Mouse (Mus musculus): ENCODE data around the gene Cbfb. TPM values are rescaled to one million over a fixed set of nuclear protein-coding genes. Genes with fewer than 3 reads are reported as not detected.

Gene Cbfb
- polyA plus RNA-seq, 1 experiment from 2014 or later: 52.9 TPM

DNA sequence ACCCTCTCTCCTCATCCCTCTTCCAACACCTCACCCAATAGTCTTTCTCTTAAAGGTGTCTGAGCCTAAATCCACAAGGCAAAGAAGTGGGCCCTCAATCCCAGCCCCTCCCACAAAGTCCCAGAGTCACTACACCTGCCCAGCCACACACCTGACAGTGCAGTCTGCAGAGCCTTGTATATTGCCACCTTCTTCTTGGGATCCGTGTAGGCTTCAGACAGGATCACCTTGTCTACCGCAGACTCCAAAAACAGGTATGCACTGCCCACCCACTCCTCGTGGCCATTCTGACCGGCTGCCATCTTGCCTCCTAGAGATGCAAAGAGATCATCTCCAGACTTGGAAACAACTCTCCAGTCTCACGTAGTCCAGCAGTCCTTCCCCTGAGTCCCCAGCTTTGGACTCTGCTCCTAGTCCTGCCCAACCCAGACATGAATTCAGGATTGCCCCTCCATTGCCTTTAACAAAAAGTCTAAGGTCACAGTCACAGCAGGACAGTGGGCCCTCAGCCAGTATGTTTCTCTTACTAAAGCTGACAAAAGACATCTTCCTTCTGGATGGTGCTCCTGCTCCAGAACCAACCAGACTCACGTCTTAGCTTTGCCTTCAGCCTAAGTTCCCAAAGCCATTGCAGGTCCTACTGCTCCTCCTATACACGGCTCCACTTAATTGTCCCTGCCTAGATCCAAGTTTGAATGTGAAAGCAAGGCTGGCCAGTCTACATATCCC lies 90.1 kb downstream of the Cbfb start:
- 65% methylated on average over 7 of the region's 7 CpGs for WGBS
- Histone ChIP-seq H3K27ac (replicated peaks in 1 of 2; ENCODE audit: control insufficient read depth in 1 of 2, insufficient read depth in 1 of 2, low read depth in 2 of 2, low read length in 2 of 2) (no peak overlapping the region), H3K36me3 (ENCODE audit: control insufficient read depth, insufficient read depth, low read length) (no peaks in the 10 kb centered on the region), H3K9me3 (ENCODE audit: control insufficient read depth, low read length) (0 out of 2 replicates have a peak, but pooled peaks cover 3% of the 10 kb centered on the region), H3K27me3 (ENCODE audit: control insufficient read depth, insufficient read depth, low read length) (peaks cover 29% of the 10 kb centered on the region), H3K9ac (ENCODE audit: low read length) (no peak overlapping the region), H3K4me2 (ENCODE audit: low read length) (no peak overlapping the region), H3K4me3 (ENCODE audit: control insufficient read depth in 1 of 2, insufficient read depth in 1 of 2, low read depth in 1 of 2, low read length in 2 of 2) (no peak overlapping the region), H3K4me1 (ENCODE audit: control insufficient read depth in 2 of 2, insufficient read depth in 2 of 2, low read length in 2 of 2) (peaks cover 2 to 27% of the 10 kb centered on the region in 2 experiments; a peak in 3 of 4 replicates)
- ATAC-seq (ENCODE audit: insufficient number of reproducible peaks, insufficient read depth, low FRiP score, low read depth): no peak

DNA sequence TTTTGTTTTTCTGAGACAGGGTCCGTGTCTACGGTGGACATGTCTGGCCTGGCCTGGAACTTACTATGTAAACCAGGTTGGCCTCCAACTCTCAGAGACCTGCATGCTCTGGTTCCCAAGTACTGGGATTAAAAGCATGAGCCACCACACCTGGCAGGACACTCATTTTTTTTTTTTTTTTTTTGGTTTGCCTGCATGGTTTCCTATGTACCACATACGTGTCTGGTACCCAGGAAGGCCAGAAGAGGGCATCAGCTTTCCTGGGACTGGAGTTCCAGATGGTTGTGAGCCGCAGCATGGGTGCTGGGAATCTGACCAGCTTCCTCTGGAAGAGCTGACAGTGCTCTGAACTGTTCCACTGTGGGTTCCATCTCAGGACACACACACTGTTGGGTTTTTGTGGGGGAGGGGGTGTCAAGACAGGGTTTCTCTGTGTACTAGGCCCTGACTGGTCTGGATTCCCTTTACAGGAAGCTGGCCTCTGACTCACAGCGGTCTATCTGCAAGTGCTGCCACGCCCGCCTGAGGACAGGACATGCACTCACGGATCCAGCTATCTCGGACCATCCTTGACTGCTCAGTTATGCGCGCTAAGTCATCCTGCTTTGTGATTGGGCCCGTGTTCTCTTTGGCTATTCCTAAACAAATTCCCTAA lies 91.0 kb downstream of the Cbfb start:
- Histone ChIP-seq H3K27ac (replicated peaks in 1 of 2; ENCODE audit: control insufficient read depth in 1 of 2, insufficient read depth in 1 of 2, low read depth in 2 of 2, low read length in 2 of 2) (no peak overlapping the region), H3K4me2 (ENCODE audit: low read length) (no peak overlapping the region), H3K4me3 (ENCODE audit: control insufficient read depth in 1 of 2, insufficient read depth in 1 of 2, low read depth in 1 of 2, low read length in 2 of 2) (no peak overlapping the region), H3K4me1 (ENCODE audit: control insufficient read depth in 2 of 2, insufficient read depth in 2 of 2, low read length in 2 of 2) (peaks cover 2 to 27% of the 10 kb centered on the region in 2 experiments; a peak in 3 of 4 replicates), H3K27me3 (ENCODE audit: control insufficient read depth, insufficient read depth, low read length) (peaks cover 30% of the 10 kb centered on the region), H3K36me3 (ENCODE audit: control insufficient read depth, insufficient read depth, low read length) (no peaks in the 10 kb centered on the region), H3K9ac (ENCODE audit: low read length) (no peak overlapping the region), H3K9me3 (ENCODE audit: control insufficient read depth, low read length) (0 out of 2 replicates have a peak, but pooled peaks cover 3% of the 10 kb centered on the region)
- ATAC-seq (ENCODE audit: insufficient number of reproducible peaks, insufficient read depth, low FRiP score, low read depth): no peak
- WGBS: 79% methylated on average over 12 of the region's 12 CpGs

DNA sequence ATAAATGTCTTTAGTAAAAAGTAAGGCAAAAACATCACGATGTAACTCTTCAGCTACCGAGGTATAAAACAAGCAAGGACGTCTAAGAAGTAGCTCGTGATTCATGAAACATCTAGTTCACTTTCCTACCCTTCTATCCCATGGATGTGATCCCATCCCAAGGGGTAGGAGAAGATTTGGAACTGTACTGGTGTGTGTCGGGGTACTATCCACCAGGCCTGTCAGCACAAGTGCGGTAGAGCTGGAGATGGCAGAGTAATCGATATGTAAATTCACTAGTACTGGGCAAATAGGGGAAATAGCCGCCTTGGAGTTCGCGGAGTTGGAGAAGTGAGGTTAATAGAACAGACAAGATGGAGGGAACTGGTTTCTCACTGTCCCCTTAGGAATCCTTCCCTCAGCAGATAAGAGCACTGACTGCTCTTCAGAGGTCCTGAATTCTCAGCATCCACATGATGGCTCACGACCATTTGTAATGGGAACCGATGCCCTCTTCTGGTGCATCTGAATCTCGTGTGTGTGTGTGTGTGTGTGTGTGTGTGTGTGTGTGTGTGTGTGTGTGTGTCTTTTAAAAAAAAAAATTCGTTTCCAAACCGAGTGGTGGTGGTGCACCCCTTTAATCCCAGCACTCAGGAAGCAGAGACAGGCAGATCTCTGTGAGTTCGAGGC lies 92.9 kb downstream of the Cbfb start:
- Histone ChIP-seq H3K4me3 (ENCODE audit: control insufficient read depth in 1 of 2, insufficient read depth in 1 of 2, low read depth in 1 of 2, low read length in 2 of 2) (peak overlapping the region in 1 of 2 experiments; percentile 59; a peak in 1 of 4 replicates), H3K9me3 (ENCODE audit: control insufficient read depth, low read length) (0 out of 2 replicates have a peak, but pooled peaks cover 3% of the 10 kb centered on the region), H3K27me3 (ENCODE audit: control insufficient read depth, insufficient read depth, low read length) (peaks cover 38% of the 10 kb centered on the region), H3K27ac (replicated peaks in 1 of 2; ENCODE audit: control insufficient read depth in 1 of 2, insufficient read depth in 1 of 2, low read depth in 2 of 2, low read length in 2 of 2) (no peak overlapping the region), H3K9ac (ENCODE audit: low read length) (no peak overlapping the region), H3K4me1 (ENCODE audit: control insufficient read depth in 2 of 2, insufficient read depth in 2 of 2, low read length in 2 of 2) (peaks cover 4 to 31% of the 10 kb centered on the region in 2 experiments; a peak in 3 of 4 replicates), H3K4me2 (ENCODE audit: low read length) (peak overlapping the region; percentile 95), H3K36me3 (ENCODE audit: control insufficient read depth, insufficient read depth, low read length) (no peaks in the 10 kb centered on the region)
- no peak for ATAC-seq (ENCODE audit: insufficient number of reproducible peaks, insufficient read depth, low FRiP score, low read depth)
- WGBS: 40% methylated on average over 16 of the region's 16 CpGs

DNA sequence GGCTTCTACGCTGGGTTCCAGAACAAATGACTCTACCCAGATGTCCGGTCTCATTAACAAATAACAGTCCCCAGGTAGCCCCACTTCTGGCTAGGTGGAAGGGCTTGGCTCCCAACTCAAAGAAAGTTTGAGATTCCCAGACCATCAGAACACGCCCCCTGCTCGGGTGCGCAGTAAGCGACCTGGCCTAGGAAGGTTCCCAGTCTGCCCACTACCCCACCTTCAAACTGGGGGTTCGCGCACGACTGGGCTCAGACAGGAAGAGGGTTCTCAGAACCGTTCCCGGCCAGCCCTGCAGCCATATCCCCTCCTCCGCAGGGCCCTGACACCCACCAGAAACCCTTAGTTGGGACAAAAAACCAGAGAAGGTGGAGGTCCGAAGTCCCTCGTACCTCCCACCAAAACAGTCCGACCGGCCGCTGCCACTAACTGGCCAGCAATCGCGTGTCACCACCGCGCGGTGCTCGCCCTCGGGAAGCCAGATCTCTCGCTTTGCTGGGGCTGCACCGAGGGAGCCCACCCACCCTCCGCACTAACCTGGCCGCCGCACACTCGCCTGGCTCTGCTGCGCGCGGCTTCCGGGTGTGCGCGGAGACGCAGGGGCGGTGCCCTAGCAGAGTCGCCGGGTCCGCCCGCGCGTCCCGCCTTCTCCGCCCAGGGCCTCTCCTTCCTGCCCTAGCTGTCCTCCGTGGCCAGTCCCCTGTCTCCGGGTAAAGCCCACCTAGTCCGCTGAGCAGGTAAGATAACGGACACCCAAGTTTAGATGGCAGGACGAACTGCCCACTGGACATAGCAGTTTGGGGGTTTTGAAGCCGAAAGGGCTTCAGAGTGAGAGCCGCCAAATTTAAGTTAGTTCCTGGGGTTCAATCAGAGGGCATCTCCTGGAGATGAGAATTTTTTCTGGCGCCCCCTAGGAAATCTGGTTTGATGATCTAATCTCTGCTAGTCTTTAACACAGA lies 93.8 kb downstream of the Cbfb start, which contains the start of the genes Tradd and Fbxl8:
Tradd (minus strand) TSS at position 586 of the 959 bp plus-strand sequence.
Fbxl8 (plus strand) TSS at position 625 of the 959 bp plus-strand sequence.
- Histone ChIP-seq H3K4me1 (ENCODE audit: control insufficient read depth in 2 of 2, insufficient read depth in 2 of 2, low read length in 2 of 2) (peaks cover 8 to 30% of the 10 kb centered on the region in 2 experiments; a peak in 3 of 4 replicates), H3K27me3 (ENCODE audit: control insufficient read depth, insufficient read depth, low read length) (peaks cover 41% of the 10 kb centered on the region), H3K4me3 (ENCODE audit: control insufficient read depth in 1 of 2, insufficient read depth in 1 of 2, low read depth in 1 of 2, low read length in 2 of 2) (peak within 1 kb of the TSS; percentile 59 to 76), H3K9me3 (ENCODE audit: control insufficient read depth, low read length) (0 out of 2 replicates have a peak, but pooled peaks cover 3% of the 10 kb centered on the region), H3K27ac (replicated peaks in 1 of 2; ENCODE audit: control insufficient read depth in 1 of 2, insufficient read depth in 1 of 2, low read depth in 2 of 2, low read length in 2 of 2) (no peak within 1 kb of the TSS), H3K4me2 (ENCODE audit: low read length) (peak within 1 kb of the TSS; percentile 95), H3K9ac (ENCODE audit: low read length) (peak within 1 kb of the TSS; percentile 80), H3K36me3 (ENCODE audit: control insufficient read depth, insufficient read depth, low read length) (no peaks in the 10 kb centered on the region)
- 2% methylated on average over 54 of the region's 54 CpGs for WGBS
- ATAC-seq (ENCODE audit: insufficient number of reproducible peaks, insufficient read depth, low FRiP score, low read depth): peak; percentile 76

DNA sequence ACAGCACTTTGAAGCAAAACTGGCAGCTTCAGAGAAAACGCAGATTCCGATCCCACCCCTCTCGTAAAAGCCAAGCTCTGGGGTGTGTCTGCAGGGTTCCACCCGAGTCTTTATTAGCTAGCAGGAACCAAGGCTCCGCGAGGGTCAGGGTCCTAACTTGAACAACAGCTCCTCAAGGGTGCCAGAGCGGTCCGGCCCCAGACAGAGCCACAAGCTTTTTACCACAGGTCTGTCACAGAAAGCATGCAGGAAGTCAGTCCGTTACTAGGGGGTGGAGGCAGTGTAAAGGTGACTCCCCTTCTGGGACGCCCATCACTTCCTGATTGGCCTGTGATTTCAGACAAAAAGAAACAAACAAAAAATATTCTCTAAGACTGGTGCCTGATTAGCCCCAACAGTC lies 94.7 kb downstream of the Cbfb start:
- peaks cover 13 to 30% of the 10 kb centered on the region in 2 experiments; a peak in 3 of 4 replicates for H3K4me1 ChIP-seq (ENCODE audit: control insufficient read depth in 2 of 2, insufficient read depth in 2 of 2, low read length in 2 of 2)
- H3K36me3 ChIP-seq (ENCODE audit: control insufficient read depth, insufficient read depth, low read length): no peaks in the 10 kb centered on the region
- 12% methylated on average over 10 of the region's 10 CpGs for WGBS
- peak overlapping the region; percentile 59 to 76 for H3K4me3 ChIP-seq (ENCODE audit: control insufficient read depth in 1 of 2, insufficient read depth in 1 of 2, low read depth in 1 of 2, low read length in 2 of 2)
- H3K9ac ChIP-seq (ENCODE audit: low read length): peak overlapping the region; percentile 80
- peak overlapping the region; percentile 95 for H3K4me2 ChIP-seq (ENCODE audit: low read length)
- H3K27ac ChIP-seq (replicated peaks in 1 of 2; ENCODE audit: control insufficient read depth in 1 of 2, insufficient read depth in 1 of 2, low read depth in 2 of 2, low read length in 2 of 2): no peak overlapping the region
- H3K27me3 ChIP-seq (ENCODE audit: control insufficient read depth, insufficient read depth, low read length): peaks cover 46% of the 10 kb centered on the region
- ATAC-seq (ENCODE audit: insufficient number of reproducible peaks, insufficient read depth, low FRiP score, low read depth): no peak
- 0 out of 2 replicates have a peak, but pooled peaks cover 3% of the 10 kb centered on the region for H3K9me3 ChIP-seq (ENCODE audit: control insufficient read depth, low read length)

DNA sequence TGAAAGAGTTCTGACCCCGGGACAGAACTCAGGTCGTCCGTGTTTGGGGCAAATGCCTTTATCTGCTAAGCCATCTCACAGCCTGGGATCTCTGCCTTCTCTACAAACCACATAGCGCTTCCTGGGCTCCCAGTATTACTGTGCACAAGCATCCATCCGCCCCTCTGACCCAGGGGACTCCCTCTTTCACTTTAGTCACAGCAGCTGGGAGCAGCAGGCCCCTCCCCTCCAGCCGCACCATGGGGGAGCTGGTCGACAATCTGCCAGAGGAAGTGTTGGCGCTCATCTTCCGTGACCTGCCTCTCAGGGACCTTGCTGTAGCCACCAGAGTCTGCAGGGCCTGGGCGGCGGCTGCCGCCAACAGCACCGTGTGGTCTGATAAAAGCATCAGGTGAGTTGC lies 96.3 kb downstream of the Cbfb start:
- 44% methylated on average over 13 of the region's 13 CpGs for WGBS
- Histone ChIP-seq H3K4me2 (ENCODE audit: low read length) (no peak overlapping the region), H3K9ac (ENCODE audit: low read length) (no peak overlapping the region), H3K4me3 (ENCODE audit: control insufficient read depth in 1 of 2, insufficient read depth in 1 of 2, low read depth in 1 of 2, low read length in 2 of 2) (no peak overlapping the region), H3K4me1 (ENCODE audit: control insufficient read depth in 2 of 2, insufficient read depth in 2 of 2, low read length in 2 of 2) (peaks cover 13 to 33% of the 10 kb centered on the region in 2 experiments; a peak in 3 of 4 replicates), H3K36me3 (ENCODE audit: control insufficient read depth, insufficient read depth, low read length) (no peaks in the 10 kb centered on the region), H3K9me3 (ENCODE audit: control insufficient read depth, low read length) (no peaks in the 10 kb centered on the region), H3K27ac (replicated peaks in 1 of 2; ENCODE audit: control insufficient read depth in 1 of 2, insufficient read depth in 1 of 2, low read depth in 2 of 2, low read length in 2 of 2) (no peak overlapping the region), H3K27me3 (ENCODE audit: control insufficient read depth, insufficient read depth, low read length) (peaks cover 56% of the 10 kb centered on the region)
- ATAC-seq (ENCODE audit: insufficient number of reproducible peaks, insufficient read depth, low FRiP score, low read depth): no peak

Measured in heart, embryonic 14.5 days (tissue).